Mouse (Mus musculus) thymus, adult 2 months (tissue): ENCODE data around the gene Hoxd12. TPM values are rescaled to one million over a fixed set of nuclear protein-coding genes. Genes with fewer than 3 reads are reported as not detected.

Experiments used
- DNase-seq: peaks from one replicate; pipeline ENCODE4 v3.0.0; 2021
- H3K27ac ChIP-seq: fragments of 200-500 bp; 2 replicates; pipeline ENCODE4 v1.5.1; 2012; ENCODE audit warnings: low read length, control low read depth; ENCODE audit not compliant: control insufficient read depth, insufficient read depth
- H3K27me3 ChIP-seq: fragments of 200-500 bp; 2 replicates; pipeline ENCODE4 v1.6.1; 2012; ENCODE audit warnings: mild to moderate bottlenecking, low read length, moderate library complexity, mixed read lengths; ENCODE audit not compliant: control insufficient read depth, insufficient read depth
- H3K36me3 ChIP-seq: fragments of 200-500 bp; 2 replicates; pipeline ENCODE4 v1.6.1; 2012; ENCODE audit warnings: mild to moderate bottlenecking, low read length, moderate library complexity; ENCODE audit not compliant: control insufficient read depth, insufficient read depth
- H3K4me1 ChIP-seq: fragments of 200-500 bp; replicated peaks from 2 replicates; pipeline ENCODE4 v1.6.1; 2012; ENCODE audit warnings: low read length; ENCODE audit not compliant: control insufficient read depth, insufficient read depth
- H3K4me3 ChIP-seq: fragments of 200-500 bp; 2 replicates; pipeline ENCODE4 v1.5.1; 2012; ENCODE audit warnings: mild to moderate bottlenecking, low read length, control low read depth, moderate library complexity; ENCODE audit not compliant: control insufficient read depth, insufficient read depth
- CTCF ChIP-seq: fragments of 200-500 bp; IDR thresholded peaks from 2 replicates; pipeline ENCODE4 v1.5.1; 2012; ENCODE audit warnings: mild to moderate bottlenecking, control low read depth, low read length, moderate library complexity, borderline replicate concordance; ENCODE audit not compliant: control insufficient read depth, poor library complexity, insufficient read depth; ENCODE audit errors: extremely low read depth
- POLR2A ChIP-seq: fragments of 200-500 bp; IDR thresholded peaks from 2 replicates; pipeline ENCODE4 v1.6.1; 2012; ENCODE audit warnings: mild to moderate bottlenecking, low read length, control low read depth, moderate library complexity; ENCODE audit not compliant: control insufficient read depth, poor library complexity, insufficient read depth; ENCODE audit errors: extremely low read depth
- WGBS: fragments of 180-500 bp; shearing (Covaris S2); methylation state at CpG from one replicate; pipeline ENCODE4 v1.1.7; 2018; 5-methylcytosine and 5-hydroxymethylcytosine counted together
- polyA plus RNA-seq: library from polyadenylated mRNA; depleted of rRNA; stranded (reverse); fragments of >200 nt; gene quantifications from 2 replicates; pipeline ENCODE4 v1.2.3, GENCODE M21; 2012

Gene Hoxd12
- polyA plus RNA-seq, 1 experiment: not detected

GRCm38 (mm10) chr2:74700546-74701112 is 25.8 kb downstream of the Hoxd12 start:
- Histone ChIP-seq H3K4me1 (peaks cover 10% of the 10 kb centered on the region), H3K36me3 (no peaks in the 10 kb centered on the region), H3K27me3 (peaks cover 25% of the 10 kb centered on the region), H3K27ac (no peak overlapping the region), H3K4me3 (no peak overlapping the region)
- DNase-seq: no peak
- TF ChIP-seq POLR2A (no peak), CTCF (no peak)
- 31% methylated on average over 22 of the region's 22 CpGs for WGBS

GRCm38 (mm10) chr2:74701949-74702819 is 27.4 kb downstream of the Hoxd12 start:
- Histone ChIP-seq H3K4me3 (no peak overlapping the region), H3K27ac (no peak overlapping the region), H3K4me1 (peaks cover 11% of the 10 kb centered on the region), H3K36me3 (no peaks in the 10 kb centered on the region), H3K27me3 (peaks cover 24% of the 10 kb centered on the region)
- TF ChIP-seq CTCF (no peak), POLR2A (no peak)
- 21% methylated on average over 17 of the region's 17 CpGs for WGBS
- peak; percentile 62 for DNase-seq

- Histone ChIP-seq H3K4me1 (peaks cover 11% of the 10 kb centered on the region), H3K36me3 (no peaks in the 10 kb centered on the region), H3K4me3 (no peak overlapping the region), H3K27ac (no peak overlapping the region), H3K27me3 (peaks cover 27% of the 10 kb centered on the region)
- WGBS: 53% methylated on average over 6 of the region's 6 CpGs
- TF ChIP-seq POLR2A (no peak), CTCF (no peak)
- DNase-seq: no peak
Measured at GRCm38 (mm10) chr2:74702820-74703219, 28.0 kb downstream of the Hoxd12 start.

DNA sequence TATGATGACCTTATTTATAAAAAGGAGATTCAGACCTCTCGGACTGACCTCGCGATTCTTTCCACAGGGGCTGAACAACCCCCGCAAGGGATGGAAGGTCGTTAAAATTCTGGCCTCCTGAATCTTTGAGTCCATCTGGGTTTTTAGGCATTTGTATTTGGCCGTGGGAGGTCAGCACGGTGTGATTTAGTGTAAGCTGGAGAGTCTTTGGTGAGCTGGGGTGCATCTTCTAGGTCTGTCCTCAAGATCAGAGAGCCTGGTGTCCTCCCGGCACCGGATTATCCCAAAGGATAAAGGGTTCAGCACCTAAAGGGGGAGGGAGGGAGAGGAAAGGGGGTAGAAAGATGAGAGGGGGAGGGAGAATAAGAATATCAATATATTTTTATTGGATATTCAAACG is 28.5 kb downstream of the Hoxd12 start:
- WGBS: 34% methylated on average over 10 of the region's 10 CpGs
- Histone ChIP-seq H3K27me3 (peaks cover 22% of the 10 kb centered on the region), H3K27ac (no peak overlapping the region), H3K4me3 (no peak overlapping the region), H3K36me3 (no peaks in the 10 kb centered on the region), H3K4me1 (peaks cover 11% of the 10 kb centered on the region)
- no peak for DNase-seq
- TF ChIP-seq POLR2A: no peak
- no peak for TF ChIP-seq CTCF

GRCm38 (mm10) chr2:74703720-74704392 is 29.0 kb downstream of the Hoxd12 start:
- Histone ChIP-seq H3K4me1 (peaks cover 11% of the 10 kb centered on the region), H3K27ac (no peak overlapping the region), H3K4me3 (no peak overlapping the region), H3K27me3 (peaks cover 26% of the 10 kb centered on the region), H3K36me3 (no peaks in the 10 kb centered on the region)
- DNase-seq: no peak
- TF ChIP-seq POLR2A (no peak), CTCF (no peak)
- 17% methylated on average over 26 of the region's 26 CpGs for WGBS

DNA sequence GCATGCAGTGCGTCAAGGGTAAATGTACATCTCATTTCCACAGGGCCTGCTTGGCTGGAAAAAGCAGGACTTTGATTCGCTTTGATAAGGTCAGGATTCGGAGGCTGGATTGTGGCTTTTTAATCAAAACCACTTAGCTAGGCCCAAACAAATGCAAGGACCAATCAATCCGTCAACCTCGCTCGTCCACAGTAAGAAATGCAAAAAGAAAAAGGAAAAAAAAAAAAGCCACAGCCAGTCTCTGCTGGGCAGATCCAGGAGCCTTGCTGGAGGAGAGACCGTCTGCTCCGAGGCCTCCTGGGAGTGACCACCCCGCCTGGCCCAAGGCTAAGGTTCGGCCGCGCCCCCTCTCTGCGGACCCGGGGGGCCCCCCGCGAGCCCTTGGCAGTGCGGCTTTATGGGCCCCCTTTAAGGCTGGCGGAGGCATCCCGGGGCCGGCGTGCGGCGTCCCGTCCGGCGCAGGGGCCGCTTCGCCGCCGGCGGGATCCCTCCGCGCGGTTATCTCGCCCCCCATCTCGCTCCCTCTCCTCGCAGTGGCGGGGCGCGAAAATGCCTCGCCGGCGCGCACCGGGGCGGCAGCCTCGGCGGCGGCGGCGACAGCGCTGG is 29.7 kb downstream of the Hoxd12 start, which contains the start of gene Hoxd8:
Hoxd8 (plus strand) TSS at position 223 of the 606 bp plus-strand sequence.
- TF ChIP-seq POLR2A: no peak
- no peak for TF ChIP-seq CTCF
- no peak for DNase-seq
- H3K27ac ChIP-seq: no peak within 1 kb of the TSS
- 5% methylated on average over 52 of the region's 52 CpGs for WGBS
- H3K36me3 ChIP-seq: no peaks in the 10 kb centered on the region
- peak within 1 kb of the TSS; percentile 29; the same call in 1 of the 2 replicates for H3K4me3 ChIP-seq
- peaks cover 25% of the 10 kb centered on the region for H3K27me3 ChIP-seq
- H3K4me1 ChIP-seq: peaks cover 11% of the 10 kb centered on the region
